Mouse (Mus musculus) lung, postnatal 0 days (tissue): Measurements from ENCODE around the gene Scgb1c1.

Experiments
- CTCF ChIP-seq: IDR thresholded peaks from 2 replicates; pipeline ENCODE4 v1.5.1; 2016; ENCODE audit warnings: antibody characterized with exemption, mild to moderate bottlenecking
- EP300 ChIP-seq: IDR thresholded peaks from 2 replicates; pipeline ENCODE4 v1.6.1; 2016; ENCODE audit warnings: antibody characterized with exemption, mild to moderate bottlenecking, control low read depth

DNA sequence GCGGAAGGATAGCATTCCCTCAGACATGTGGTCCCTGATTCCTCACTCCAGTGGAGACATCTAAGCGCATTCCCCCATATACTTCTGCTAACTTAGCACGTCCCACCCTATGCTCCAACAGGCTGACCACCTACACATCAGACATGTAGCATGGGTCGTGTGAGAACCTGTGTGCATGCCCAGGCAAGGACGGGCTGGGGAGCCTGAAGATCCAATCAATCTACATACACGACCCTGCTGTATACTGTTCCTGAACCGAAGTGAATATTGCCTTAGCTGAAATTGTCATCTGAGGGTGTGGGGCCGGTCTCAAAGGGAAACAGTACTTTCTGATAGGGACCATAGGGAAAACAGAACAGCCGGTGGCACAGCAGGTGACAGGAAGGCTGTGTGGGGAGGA is 9.8 kb downstream of the Scgb1c1 start:
- TF ChIP-seq CTCF (no peak), EP300 (no peak)
